Mouse (Mus musculus) bone marrow, adult 2 months (tissue): ENCODE data around the gene Tedc2.

Experiments used
- CTCF ChIP-seq: fragments of 200-500 bp; IDR thresholded peaks from 2 replicates; pipeline ENCODE4 v1.5.1; 2011; ENCODE audit warnings: low read length, control low read depth; ENCODE audit not compliant: control insufficient read depth, insufficient read depth
- POLR2A ChIP-seq: fragments of 200-500 bp; IDR thresholded peaks from 2 replicates; pipeline ENCODE4 v1.6.1; 2011; ENCODE audit warnings: low read depth, mild to moderate bottlenecking, control low read depth, low read length, borderline replicate concordance; ENCODE audit not compliant: control insufficient read depth

DNA sequence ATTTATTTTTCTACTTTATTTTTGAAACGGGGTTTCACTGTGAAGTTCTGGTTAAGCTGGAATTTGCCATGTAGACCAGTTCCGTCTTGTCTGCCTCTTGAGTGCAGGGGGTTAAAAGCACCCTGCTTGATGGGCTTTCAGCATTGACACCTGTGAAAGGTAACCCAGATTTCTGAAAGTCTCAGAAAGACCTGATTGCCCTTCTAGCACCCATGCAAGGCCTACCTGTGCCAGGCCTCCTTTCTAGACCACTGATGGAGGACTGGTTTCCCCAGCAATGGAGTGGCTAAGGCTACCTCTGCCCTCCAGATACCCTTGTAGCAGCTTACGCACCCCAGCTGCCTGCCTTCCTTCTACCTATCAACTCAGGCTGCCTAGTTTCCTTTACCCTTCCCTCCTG lies 50.5 kb downstream of the Tedc2 start:
- TF ChIP-seq CTCF, result no peak
- no peak for TF ChIP-seq POLR2A
